Mouse (Mus musculus) erythroblast, embryonic 14.5 days (primary cell): Measurements from ENCODE around the gene Dchs2. TPM values are rescaled to one million over a fixed set of nuclear protein-coding genes. Genes with fewer than 3 reads are reported as not detected.

Source experiments
- H3K27me3 ChIP-seq: 2 replicates; pipeline ENCODE4 v1.6.1; 2012; ENCODE audit warnings: inconsistent platforms; ENCODE audit not compliant: control insufficient read depth
- H3K36me3 ChIP-seq: 2 replicates; pipeline ENCODE4 v1.6.1; 2012; ENCODE audit warnings: mild to moderate bottlenecking, inconsistent platforms; ENCODE audit not compliant: control insufficient read depth
- H3K4me1 ChIP-seq: 2 replicates; pipeline ENCODE4 v1.6.1; 2012; ENCODE audit warnings: inconsistent platforms; ENCODE audit not compliant: control insufficient read depth
- H3K4me3 ChIP-seq: replicated peaks from 2 replicates; pipeline ENCODE3; 2012; ENCODE audit warnings: moderate library complexity, mild to moderate bottlenecking, inconsistent platforms
- H3K9me3 ChIP-seq: 2 replicates; pipeline ENCODE4 v1.6.1; 2012; ENCODE audit warnings: low read length, inconsistent platforms, mixed read lengths; ENCODE audit not compliant: control insufficient read depth
- GATA1 ChIP-seq: IDR thresholded peaks from 2 replicates; pipeline ENCODE4 v1.6.1; 2012; ENCODE audit warnings: low read length, inconsistent platforms, mixed read lengths
- TAL1 ChIP-seq: IDR thresholded peaks from 3 replicates; pipeline ENCODE4 v1.6.1; 2012; ENCODE audit warnings: low read length, inconsistent platforms, mixed read lengths
- polyA plus RNA-seq: library from polyadenylated mRNA; stranded (reverse); fragments of >175 nt; gene quantifications from 2 replicates; pipeline ENCODE4 v1.2.3, GENCODE M21; 2012

Gene Dchs2
- polyA plus RNA-seq, result under 0.01 TPM in 1 of 2 replicates, not detected in the other

DNA sequence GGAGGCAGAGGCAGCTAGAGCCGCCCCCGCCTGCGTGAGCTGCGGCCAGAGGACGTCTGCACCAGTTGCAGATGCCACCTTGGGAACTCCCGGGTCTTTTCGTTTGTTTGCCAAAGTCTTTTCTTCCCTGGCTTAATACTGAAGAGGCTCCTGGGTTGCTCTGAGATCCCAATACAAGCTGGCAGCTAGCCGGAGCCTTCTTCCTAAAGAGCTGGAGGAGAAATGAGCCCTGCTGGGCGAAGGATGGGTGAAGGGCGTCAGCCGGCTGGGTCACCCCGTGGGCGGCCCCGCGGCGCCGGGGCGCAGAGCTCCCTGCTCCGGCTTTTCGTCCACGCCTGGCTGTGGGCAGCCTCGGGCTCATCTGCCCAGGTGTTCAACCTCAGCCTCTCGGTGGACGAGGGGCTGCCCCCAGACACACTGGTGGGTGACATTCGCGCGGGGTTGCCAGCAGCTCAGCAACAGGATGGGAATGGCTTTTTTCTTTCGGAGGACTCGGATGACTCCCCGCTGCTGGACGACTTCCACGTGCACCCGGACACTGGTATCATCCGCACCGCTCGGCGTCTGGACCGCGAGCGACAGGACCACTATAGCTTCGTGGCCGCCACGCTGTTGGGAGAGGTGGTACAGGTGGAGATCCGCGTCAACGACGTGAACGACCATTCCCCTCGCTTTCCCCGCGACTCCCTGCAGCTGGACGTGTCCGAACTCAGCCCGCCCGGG, at the start of gene Dchs2:
Gene Dchs2 (plus strand): TSS at position 223 of the 723 bp plus-strand sequence.
- H3K9me3 ChIP-seq, result no peaks in the 10 kb centered on the region; the same call in 1 of the 2 replicates
- no peaks in the 10 kb centered on the region for H3K36me3 ChIP-seq
- H3K4me3 ChIP-seq, result no peak within 1 kb of the TSS
- H3K4me1 ChIP-seq, result no peaks in the 10 kb centered on the region
- peaks cover 48% of the 10 kb centered on the region for H3K27me3 ChIP-seq
- no peak for TF ChIP-seq TAL1
- TF ChIP-seq GATA1, result no peak

DNA sequence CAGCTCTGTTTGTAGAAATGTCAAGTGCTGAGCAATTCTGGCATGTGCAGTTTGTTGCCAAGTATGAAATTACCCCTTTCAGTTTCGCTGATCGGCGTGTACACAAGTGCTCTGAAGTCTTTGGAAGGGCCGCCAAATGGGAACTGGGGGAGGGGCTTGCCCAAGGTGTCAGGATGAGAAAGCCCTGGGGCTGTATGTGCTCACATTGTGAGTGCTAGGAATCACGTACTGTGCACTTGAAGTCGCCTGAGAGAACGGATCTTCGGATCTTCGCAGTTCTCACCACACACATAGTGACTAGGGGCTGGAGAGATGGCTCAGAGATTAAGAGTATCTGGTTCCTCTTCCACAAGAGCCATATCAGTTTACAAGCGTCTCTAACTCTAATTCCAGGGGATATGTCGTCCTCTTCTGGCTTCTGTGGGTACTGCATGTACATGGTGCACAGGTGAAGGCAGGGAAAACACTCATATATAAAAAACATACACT, 47.1 kb upstream of the Dchs2 start:
- Histone ChIP-seq H3K4me3 (peak overlapping the region; percentile 5), H3K36me3 (no peaks in the 10 kb centered on the region), H3K27me3 (no peaks in the 10 kb centered on the region), H3K9me3 (no peaks in the 10 kb centered on the region), H3K4me1 (no peaks in the 10 kb centered on the region; the same call in 1 of the 2 replicates)
- TF ChIP-seq GATA1 (no peak), TAL1 (no peak)

DNA sequence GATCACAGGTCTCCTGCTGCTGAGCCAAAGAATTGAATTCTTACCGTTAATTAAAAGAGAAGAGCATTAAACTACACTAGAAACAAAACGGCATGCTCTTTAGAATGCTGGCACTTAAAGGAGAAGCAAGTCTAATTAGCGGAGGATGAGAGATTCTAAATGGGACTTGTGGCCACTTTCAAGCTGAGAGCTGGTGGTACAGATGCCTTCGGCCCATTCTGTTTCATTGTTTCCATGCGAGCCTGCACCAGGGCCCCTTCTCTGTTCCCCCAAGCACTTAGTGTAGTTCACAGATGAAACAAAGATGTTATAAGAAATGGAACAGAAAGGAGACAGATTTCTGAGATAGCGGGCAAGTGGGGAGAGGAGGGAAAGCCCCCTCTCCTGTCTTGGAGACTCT, 30.2 kb upstream of the Dchs2 start:
- Histone ChIP-seq H3K4me1 (no peaks in the 10 kb centered on the region), H3K27me3 (no peaks in the 10 kb centered on the region), H3K4me3 (no peak overlapping the region), H3K36me3 (no peaks in the 10 kb centered on the region), H3K9me3 (peaks cover 1% of the 10 kb centered on the region; the same call in 1 of the 2 replicates)
- TF ChIP-seq TAL1 (no peak), GATA1 (no peak)

DNA sequence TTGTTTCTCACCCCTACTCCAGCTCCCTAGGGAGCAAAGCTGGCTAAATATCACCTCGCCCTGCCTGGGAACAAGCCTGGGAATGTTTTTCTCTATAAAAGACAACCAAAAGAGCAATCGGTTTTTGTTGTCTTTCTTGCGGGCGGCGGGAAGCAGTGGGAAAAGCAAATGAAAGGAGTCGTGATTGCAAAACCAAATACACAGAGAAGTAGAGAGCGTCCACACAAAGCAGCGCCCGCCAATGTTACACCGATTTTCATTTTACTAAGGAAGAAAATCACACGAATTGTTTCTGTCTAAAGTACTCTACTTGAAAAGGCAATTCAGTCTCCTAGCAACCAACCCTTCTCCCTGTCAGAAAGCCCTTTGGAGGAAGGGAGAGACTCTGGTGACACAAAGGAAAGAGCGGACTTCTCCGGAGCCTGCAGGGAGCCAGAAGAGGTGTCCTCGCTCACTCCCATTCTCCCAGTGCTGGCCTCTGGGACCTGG, 29.2 kb upstream of the Dchs2 start:
- TF ChIP-seq TAL1 (no peak), GATA1 (no peak)
- Histone ChIP-seq H3K27me3 (no peaks in the 10 kb centered on the region), H3K9me3 (peaks cover 8% of the 10 kb centered on the region), H3K4me3 (no peak overlapping the region), H3K4me1 (no peaks in the 10 kb centered on the region), H3K36me3 (no peaks in the 10 kb centered on the region)

DNA sequence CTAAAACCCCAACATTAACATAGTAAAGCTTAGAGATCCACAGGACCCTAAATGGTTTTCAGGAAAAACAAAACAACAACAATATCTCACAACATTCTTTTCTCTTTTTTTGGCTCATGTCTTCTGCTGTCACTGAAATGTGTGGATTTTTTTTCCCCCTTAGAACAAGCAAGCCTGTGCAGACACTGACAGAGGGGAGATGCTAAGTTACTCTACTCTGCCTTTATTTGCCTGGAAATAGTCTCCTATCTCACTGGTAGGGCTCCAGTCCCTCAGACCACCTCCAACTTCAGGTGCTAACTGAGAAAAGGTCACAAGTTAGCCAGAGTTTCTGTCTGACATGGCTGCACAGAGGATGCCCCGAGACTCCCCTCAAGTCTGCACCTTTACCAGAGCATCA, 28.6 kb upstream of the Dchs2 start:
- H3K27me3 ChIP-seq, result no peaks in the 10 kb centered on the region
- peaks cover 10% of the 10 kb centered on the region for H3K9me3 ChIP-seq
- H3K4me3 ChIP-seq, result no peak overlapping the region
- TF ChIP-seq TAL1, result no peak
- no peak for TF ChIP-seq GATA1
- no peaks in the 10 kb centered on the region for H3K36me3 ChIP-seq
- no peaks in the 10 kb centered on the region for H3K4me1 ChIP-seq

DNA sequence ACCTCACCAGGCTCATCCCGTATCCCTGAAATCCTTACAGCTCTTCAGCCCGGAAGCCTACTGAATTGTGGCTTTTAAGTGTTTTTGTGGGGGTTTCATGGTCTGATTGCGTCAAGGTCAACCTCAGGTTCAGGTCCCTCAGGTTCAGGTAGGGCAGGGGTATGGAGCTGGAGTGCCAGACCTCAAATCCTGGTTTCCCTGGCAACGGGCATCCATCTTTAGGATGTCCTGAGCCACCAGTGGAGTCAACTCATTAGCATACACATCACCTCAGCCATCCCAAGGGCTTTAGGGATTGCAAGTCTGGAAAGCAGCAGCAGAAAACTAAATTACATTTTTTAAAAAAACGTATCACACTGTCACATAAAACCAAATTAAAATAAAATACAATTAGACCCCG, 28.1 kb upstream of the Dchs2 start:
- peaks cover 13% of the 10 kb centered on the region for H3K9me3 ChIP-seq
- no peaks in the 10 kb centered on the region for H3K36me3 ChIP-seq
- H3K27me3 ChIP-seq, result no peaks in the 10 kb centered on the region
- H3K4me3 ChIP-seq, result no peak overlapping the region
- no peak for TF ChIP-seq GATA1
- no peaks in the 10 kb centered on the region for H3K4me1 ChIP-seq

DNA sequence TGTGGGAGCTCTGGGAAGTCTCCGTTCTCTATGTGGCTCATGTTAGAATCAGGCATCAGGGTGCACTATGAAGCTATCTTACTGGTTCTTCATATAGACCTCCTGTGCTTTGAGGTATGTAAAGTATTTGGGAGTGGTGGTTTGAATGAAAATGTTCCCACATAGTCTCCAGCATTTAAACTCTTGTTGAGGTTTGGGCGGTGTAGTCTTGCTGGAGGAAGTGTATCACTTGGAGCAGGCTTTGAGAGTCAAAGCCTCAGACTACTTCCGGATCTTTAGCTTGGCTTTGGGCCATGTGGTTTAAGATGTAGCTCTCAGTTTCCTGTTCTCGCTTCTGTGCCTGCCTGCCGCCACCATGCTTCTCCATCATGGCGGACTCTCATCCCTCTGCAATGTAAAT, 25.5 kb upstream of the Dchs2 start:
- Histone ChIP-seq H3K9me3 (peaks cover 25% of the 10 kb centered on the region), H3K4me3 (no peak overlapping the region), H3K36me3 (no peaks in the 10 kb centered on the region), H3K4me1 (no peaks in the 10 kb centered on the region), H3K27me3 (no peaks in the 10 kb centered on the region)
- no peak for TF ChIP-seq GATA1
- no peak for TF ChIP-seq TAL1

DNA sequence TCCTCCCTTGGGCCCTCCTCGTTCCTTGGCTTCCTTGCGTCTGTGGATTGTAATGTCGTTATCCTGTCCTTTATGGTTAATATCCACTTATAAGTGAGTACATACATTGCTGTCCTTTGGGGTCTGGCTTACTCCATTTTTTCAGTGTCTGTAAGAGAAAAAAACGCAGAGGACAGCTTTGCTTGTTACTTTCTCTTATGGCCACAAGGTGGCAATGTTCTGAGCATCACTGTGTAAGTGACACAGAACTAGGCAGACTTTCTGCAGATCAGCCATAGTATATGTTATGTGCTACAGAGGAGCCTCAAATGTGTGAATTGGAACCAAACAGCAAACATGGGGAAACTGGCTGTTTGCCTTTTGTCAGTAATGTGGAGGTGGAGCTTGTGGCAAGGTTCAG, 17.6 kb upstream of the Dchs2 start:
- TF ChIP-seq TAL1, result no peak
- no peak for TF ChIP-seq GATA1
- Histone ChIP-seq H3K36me3 (no peaks in the 10 kb centered on the region), H3K4me3 (no peak overlapping the region), H3K27me3 (no peaks in the 10 kb centered on the region), H3K4me1 (no peaks in the 10 kb centered on the region), H3K9me3 (peaks cover 7% of the 10 kb centered on the region)

DNA sequence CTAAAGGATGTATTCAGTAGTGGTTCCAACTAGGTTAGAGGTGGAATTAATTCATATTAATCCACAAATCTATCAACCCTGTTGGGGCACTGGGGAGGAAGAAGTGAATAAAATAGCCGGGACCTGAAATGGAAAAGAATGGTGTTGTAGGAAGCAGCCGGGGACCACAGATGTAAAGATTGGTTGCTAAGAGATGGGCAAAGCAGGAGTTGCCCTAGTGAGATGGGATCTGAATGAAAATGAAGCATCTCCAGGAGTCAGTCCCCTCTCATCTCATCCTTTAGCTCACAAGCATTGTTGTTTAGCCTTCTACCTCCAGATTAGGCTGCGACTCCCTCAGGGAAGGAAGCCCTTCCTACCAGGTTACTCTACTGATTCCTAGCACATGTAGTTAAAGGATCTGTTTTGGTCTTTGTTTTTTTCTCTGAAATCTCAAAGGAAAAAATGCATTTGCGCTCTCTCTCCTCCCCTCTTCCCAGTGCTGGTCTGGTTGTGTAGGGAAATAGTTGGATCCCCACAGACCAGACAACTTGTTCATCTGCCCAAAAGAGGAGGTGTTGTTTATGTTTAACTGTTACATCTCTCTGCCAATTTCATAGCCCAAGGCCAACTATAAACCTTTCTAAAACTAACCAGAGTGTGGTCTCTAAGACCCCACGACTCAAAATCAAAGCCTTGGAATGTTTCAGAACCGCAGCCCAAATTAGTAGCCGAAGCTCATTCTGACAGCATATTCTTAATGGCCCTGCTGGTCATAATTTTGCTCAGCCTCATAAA, 16.1 kb upstream of the Dchs2 start:
- H3K27me3 ChIP-seq, result no peaks in the 10 kb centered on the region
- no peaks in the 10 kb centered on the region for H3K9me3 ChIP-seq
- no peak overlapping the region for H3K4me3 ChIP-seq
- TF ChIP-seq TAL1, result no peak
- TF ChIP-seq GATA1, result no peak
- H3K36me3 ChIP-seq, result no peaks in the 10 kb centered on the region
- H3K4me1 ChIP-seq, result no peaks in the 10 kb centered on the region
